Mouse (Mus musculus) C2C12 (cell line): ENCODE measurements around the gene Eefsec. TPM values are rescaled to one million over a fixed set of nuclear protein-coding genes. Genes with fewer than 3 reads are reported as not detected.

ENCODE experiments used
- H3K27me3 ChIP-seq: one replicate; pipeline ENCODE4 v1.6.1; 2011; ENCODE audit not compliant: control insufficient read depth, insufficient read depth, insufficient read length
- H3K36me3 ChIP-seq: one replicate; pipeline ENCODE4 v1.6.1; 2011; ENCODE audit not compliant: control insufficient read depth, insufficient read depth
- H3K4me3 ChIP-seq: one replicate; pipeline ENCODE4 v1.5.1; 2011; ENCODE audit warnings: mild to moderate bottlenecking, control low read depth; ENCODE audit not compliant: poor library complexity, insufficient read depth, severe bottlenecking
- H3K79me2 ChIP-seq: one replicate; pipeline ENCODE4 v1.6.1; 2011; ENCODE audit not compliant: control insufficient read depth, insufficient read depth
- H3K79me3 ChIP-seq: one replicate; pipeline ENCODE4 v1.6.1; 2011; ENCODE audit warnings: low read depth, control low read depth
- H3ac ChIP-seq: one replicate; pipeline ENCODE3; 2011; ENCODE audit warnings: low read depth; ENCODE audit not compliant: control insufficient read depth, insufficient read length
- CEBPB ChIP-seq: IDR thresholded peaks from one replicate; pipeline ENCODE4 v1.6.1; 2011; ENCODE audit warnings: low read depth, mild to moderate bottlenecking, control low read depth, moderate library complexity
- CTCF ChIP-seq: IDR thresholded peaks from one replicate; pipeline ENCODE4 v1.5.1; 2011; ENCODE audit not compliant: control insufficient read depth, insufficient read depth, insufficient read length
- FOSL1 ChIP-seq: IDR thresholded peaks from one replicate; pipeline ENCODE4 v1.8.0; 2011; ENCODE audit warnings: mild to moderate bottlenecking, low read length; ENCODE audit not compliant: poor library complexity, insufficient read depth, severe bottlenecking
- MAX ChIP-seq: IDR thresholded peaks from one replicate; pipeline ENCODE4 v1.6.1; 2011; ENCODE audit warnings: mild to moderate bottlenecking, control low read depth
- MYOD1 ChIP-seq: IDR thresholded peaks from one replicate; pipeline ENCODE4 v1.6.1; 2011; ENCODE audit warnings: low read depth; ENCODE audit not compliant: control insufficient read depth, insufficient read length
- MYOG ChIP-seq: IDR thresholded peaks from one replicate; pipeline ENCODE4 v1.6.1; 2011; ENCODE audit not compliant: control insufficient read depth, insufficient read length; ENCODE audit errors: extremely low read depth
- USF1 ChIP-seq: IDR thresholded peaks from one replicate; pipeline ENCODE4 v1.6.1; 2011; ENCODE audit warnings: low read depth, mild to moderate bottlenecking, control low read depth, moderate library complexity
- polyA plus RNA-seq: library from polyadenylated mRNA; unstranded; fragments of >200 nt; fragmentation: generic; extraction: Trizol; gene quantifications from one replicate; pipeline ENCODE4 v1.2.1, GENCODE M21; 2012; ENCODE audit warnings: missing spikeins

Eefsec gene
- polyA plus RNA-seq, 1 experiment: 19.5 TPM

DNA sequence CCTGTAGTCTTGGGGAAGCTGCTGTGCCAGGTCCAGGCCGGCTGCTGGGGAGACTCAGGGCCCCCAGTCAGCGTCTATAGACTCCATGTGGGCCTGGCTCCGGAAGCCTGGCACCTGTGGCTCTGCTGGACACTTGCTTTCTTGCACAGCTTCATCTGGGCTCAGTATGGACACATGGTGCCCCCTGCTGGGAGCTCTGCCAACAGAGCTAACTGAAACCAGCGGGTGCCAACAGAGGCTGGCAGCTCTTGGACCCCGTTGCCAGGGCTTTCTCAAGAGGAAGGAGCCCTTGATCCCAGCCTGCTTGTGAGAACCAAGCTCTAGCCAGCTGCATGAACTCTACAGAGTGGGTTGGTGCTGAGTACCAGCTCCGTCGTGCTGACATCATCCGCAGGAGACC lies 40.6 kb upstream of the Eefsec start:
- no peak for TF ChIP-seq FOSL1
- TF ChIP-seq MAX: no peak
- no peak for TF ChIP-seq MYOD1
- TF ChIP-seq CTCF: no peak
- no peak for TF ChIP-seq CEBPB
- TF ChIP-seq USF1: no peak
- TF ChIP-seq MYOG: no peak
- Histone ChIP-seq H3K36me3 (peaks cover 69% of the 10 kb centered on the region), H3K79me2 (no peaks in the 10 kb centered on the region), H3K79me3 (no peaks in the 10 kb centered on the region), H3K27me3 (no peaks in the 10 kb centered on the region), H3ac (no peak overlapping the region), H3K4me3 (no peak overlapping the region)

DNA sequence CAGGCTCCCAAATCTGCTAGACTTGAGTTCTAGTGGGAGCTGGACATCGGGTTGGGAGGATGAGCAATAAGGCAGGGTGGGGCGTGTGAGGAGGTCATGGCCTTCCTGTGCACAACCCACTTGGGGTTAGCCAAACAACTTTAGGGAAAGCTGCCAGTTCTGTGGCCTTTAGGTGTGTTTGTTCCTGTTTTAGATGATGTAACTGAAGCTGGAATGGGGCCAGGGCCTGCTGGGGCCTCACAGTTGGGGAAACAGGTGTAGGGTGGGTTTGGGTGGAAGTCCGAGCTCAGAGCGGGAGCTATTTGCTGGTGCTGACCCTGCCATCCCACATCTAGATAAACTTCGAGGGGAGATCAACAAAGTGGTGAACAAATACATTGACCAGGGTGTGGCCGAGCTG lies 39.0 kb upstream of the Eefsec start:
- H3K36me3 ChIP-seq: peaks cover 70% of the 10 kb centered on the region

DNA sequence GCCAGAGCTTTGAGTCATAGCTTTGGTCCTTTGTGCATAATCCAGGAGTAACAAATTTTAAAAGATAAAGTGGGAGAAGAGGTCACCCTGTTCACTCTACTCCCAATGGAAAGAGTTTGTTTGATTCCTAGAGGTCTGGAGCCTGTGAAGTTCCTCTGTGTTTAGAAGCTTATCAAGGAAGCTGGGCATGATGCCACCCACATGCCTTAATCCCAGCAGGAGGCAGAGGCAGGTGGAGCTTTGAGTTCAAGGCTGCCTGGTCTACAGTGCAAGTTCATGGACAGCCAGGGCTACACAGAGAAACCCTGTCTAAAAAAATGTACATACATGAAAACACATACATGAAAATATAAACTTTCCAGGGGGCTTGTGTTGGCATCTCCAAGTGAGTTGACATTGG lies 37.6 kb upstream of the Eefsec start:
- Histone ChIP-seq H3ac (no peak overlapping the region), H3K79me2 (no peaks in the 10 kb centered on the region), H3K27me3 (no peaks in the 10 kb centered on the region), H3K4me3 (no peak overlapping the region), H3K36me3 (peaks cover 80% of the 10 kb centered on the region), H3K79me3 (no peaks in the 10 kb centered on the region)
- TF ChIP-seq MAX (no peak), MYOG (no peak), USF1 (no peak), CEBPB (no peak), MYOD1 (no peak), FOSL1 (no peak), CTCF (no peak)

More for the DNA sequence above, 39.0 kb upstream of the Eefsec start:
- Histone ChIP-seq H3K79me2 (no peaks in the 10 kb centered on the region), H3K4me3 (no peak overlapping the region), H3K79me3 (no peaks in the 10 kb centered on the region), H3K27me3 (no peaks in the 10 kb centered on the region), H3ac (no peak overlapping the region)
- TF ChIP-seq MYOG (no peak), MYOD1 (no peak), USF1 (no peak), MAX (no peak), CEBPB (no peak), FOSL1 (no peak), CTCF (no peak)

DNA sequence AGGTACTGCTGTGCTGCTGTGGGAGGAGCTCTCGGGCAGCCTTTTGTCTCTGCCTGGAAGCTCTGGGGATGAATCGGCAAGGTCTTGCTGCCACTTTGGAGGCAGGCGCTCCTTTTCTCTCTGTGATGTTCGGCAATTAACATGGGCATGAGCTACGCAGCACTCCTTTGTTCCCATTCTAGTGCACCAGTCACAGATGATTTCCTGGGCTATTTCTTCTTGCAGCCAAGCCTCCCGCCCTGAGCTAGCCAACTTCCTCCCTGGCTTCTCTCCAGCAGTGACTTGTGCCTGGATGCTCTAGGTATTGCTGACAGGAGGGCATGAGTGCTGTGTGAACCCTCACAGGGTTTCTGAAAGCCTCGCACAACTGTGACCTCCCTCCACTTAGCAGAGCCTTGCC lies 36.8 kb upstream of the Eefsec start:
- H3K4me3 ChIP-seq: no peak overlapping the region
- H3K79me2 ChIP-seq: no peaks in the 10 kb centered on the region
- H3K79me3 ChIP-seq: no peaks in the 10 kb centered on the region
- TF ChIP-seq FOSL1: no peak
- H3ac ChIP-seq: no peak overlapping the region
- H3K27me3 ChIP-seq: no peaks in the 10 kb centered on the region
- H3K36me3 ChIP-seq: peaks cover 79% of the 10 kb centered on the region

DNA sequence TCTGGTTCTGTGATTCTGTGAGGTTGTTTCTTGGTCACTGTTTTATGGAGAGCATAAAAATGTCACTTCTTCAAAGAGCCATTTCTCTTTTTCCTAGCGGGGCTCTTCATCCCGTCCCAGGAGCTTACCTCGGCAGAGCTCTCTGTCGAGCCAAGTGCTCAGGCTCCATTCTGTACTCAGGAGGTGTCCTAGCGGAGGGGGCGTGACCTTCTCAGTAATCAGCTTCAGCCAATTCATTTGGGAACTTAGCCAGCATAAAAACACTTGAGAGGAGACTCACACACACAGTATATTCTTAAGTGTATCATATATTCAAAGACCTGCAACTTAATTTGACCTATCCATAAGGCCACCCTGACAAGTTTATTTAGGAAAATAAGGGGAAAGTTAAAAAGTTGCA lies 34.1 kb upstream of the Eefsec start:
- no peaks in the 10 kb centered on the region for H3K27me3 ChIP-seq
- no peaks in the 10 kb centered on the region for H3K79me2 ChIP-seq
- TF ChIP-seq USF1 (no peak), MYOG (no peak), MYOD1 (no peak), MAX (no peak), CEBPB (no peak), FOSL1 (no peak), CTCF (no peak)
- peaks cover 2% of the 10 kb centered on the region for H3K79me3 ChIP-seq
- peaks cover 73% of the 10 kb centered on the region for H3K36me3 ChIP-seq
- H3K4me3 ChIP-seq: no peak overlapping the region
- H3ac ChIP-seq: no peak overlapping the region

DNA sequence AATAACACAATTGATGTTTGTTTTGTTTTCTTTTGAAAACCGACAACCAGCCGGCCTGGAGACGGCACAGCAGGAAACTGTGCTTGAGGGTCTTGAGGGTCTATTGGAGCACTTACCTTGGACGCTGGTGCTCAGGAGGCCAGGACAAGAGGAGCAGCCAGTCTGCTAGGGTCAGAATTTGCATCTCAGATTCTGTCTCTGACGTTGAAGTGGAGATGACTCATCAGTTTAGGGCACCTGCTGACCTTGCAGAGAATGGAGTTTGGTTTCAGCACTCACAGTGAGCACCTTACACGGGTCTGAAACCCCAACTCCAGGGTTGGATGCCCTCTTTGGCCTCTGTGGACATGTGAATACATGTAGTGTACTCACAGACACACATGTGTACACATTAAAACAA lies 23.5 kb upstream of the Eefsec start:
- Histone ChIP-seq H3K79me2 (peaks cover 58% of the 10 kb centered on the region), H3K4me3 (no peak overlapping the region), H3K27me3 (no peaks in the 10 kb centered on the region), H3ac (no peak overlapping the region), H3K79me3 (peaks cover 24% of the 10 kb centered on the region), H3K36me3 (peaks cover 65% of the 10 kb centered on the region)
- TF ChIP-seq CTCF (no peak), CEBPB (no peak), USF1 (no peak), MYOG (no peak)
